Mouse (Mus musculus) hindbrain, postnatal 0 days (tissue): ENCODE results near the gene Hoxc12. TPM values are rescaled to one million over a fixed set of nuclear protein-coding genes. Genes with fewer than 3 reads are reported as not detected.

Experiments used
- ATAC-seq: fragments of 200-750 bp; cut with Nextera tagmentation; 2 replicates; pipeline ENCODE4 v1.8.0; 2017; ENCODE audit warnings: mild to moderate bottlenecking, moderate TSS enrichment, moderate library complexity
- DNase-seq: peaks from one replicate; pipeline ENCODE4 v3.0.0-alpha.2; 2015; ENCODE audit warnings: low spot score
- H3K27ac ChIP-seq: fragments of 300-500 bp; sonication (generic); 2 replicates; pipeline ENCODE4 v1.5.1; 2014; ENCODE audit warnings: mild to moderate bottlenecking
- H3K27me3 ChIP-seq: fragments of 300-500 bp; sonication (generic); 2 replicates; pipeline ENCODE4 v1.6.1; 2014; ENCODE audit warnings: low read length, mixed read lengths; ENCODE audit not compliant: insufficient read depth
- H3K36me3 ChIP-seq: fragments of 300-500 bp; sonication (generic); 2 replicates; pipeline ENCODE4 v1.6.1; 2014; ENCODE audit warnings: low read length, mixed read lengths; ENCODE audit not compliant: insufficient read depth
- H3K4me1 ChIP-seq: fragments of 300-500 bp; sonication (generic); 2 replicates; pipeline ENCODE4 v1.6.1; 2014; ENCODE audit warnings: antibody characterized with exemption, low read length, mixed read lengths; ENCODE audit not compliant: insufficient read depth
- H3K4me2 ChIP-seq: fragments of 300-500 bp; sonication (generic); 2 replicates; pipeline ENCODE4 v1.6.1; 2014; ENCODE audit warnings: low read depth, mild to moderate bottlenecking, low read length, moderate library complexity, mixed read lengths
- H3K4me3 ChIP-seq: fragments of 300-500 bp; sonication (generic); 2 replicates; pipeline ENCODE4 v1.5.1; 2014; ENCODE audit warnings: low read length
- H3K9ac ChIP-seq: fragments of 300-500 bp; sonication (generic); replicated peaks from 2 replicates; pipeline ENCODE4 v1.6.1; 2014; ENCODE audit warnings: mild to moderate bottlenecking, low read length, moderate library complexity, mixed read lengths
- H3K9me3 ChIP-seq: fragments of 300-500 bp; sonication (generic); 2 replicates; pipeline ENCODE4 v1.6.1; 2016; ENCODE audit warnings: low read length, mixed read lengths
- CTCF ChIP-seq: IDR thresholded peaks from 2 replicates; pipeline ENCODE4 v1.5.1; 2016; ENCODE audit warnings: antibody characterized with exemption, control low read depth, low read depth
- WGBS: fragments of 180-500 bp; shearing (Covaris S2); extraction: QIAGEN DNeasy Blood & Tissue Kit; methylation state at CpG from one replicate; pipeline ENCODE4 v1.1.7; 2014; 5-methylcytosine and 5-hydroxymethylcytosine counted together
- polyA plus RNA-seq: library from polyadenylated mRNA; unstranded; fragments of >200 nt; fragmentation: Nextera tagmentation; extraction: Ambion mirVana; gene quantifications from 2 replicates; pipeline ENCODE4 v1.2.1, GENCODE M21; 2015
- total RNA-seq: library from RNA; depleted of rRNA; stranded (reverse); fragments of >200 nt; gene quantifications from 2 replicates; pipeline ENCODE4 v1.2.3, GENCODE M21; 2014

Gene Hoxc12
- total and polyA plus RNA-seq, 2 experiments from 2014 or later = not detected

- Histone ChIP-seq H3K9ac (no peak overlapping the region), H3K4me2 (no peak overlapping the region), H3K27me3 (peaks cover 97% of the 10 kb centered on the region), H3K4me1 (no peaks in the 10 kb centered on the region), H3K27ac (no peak overlapping the region), H3K4me3 (no peak overlapping the region), H3K36me3 (no peaks in the 10 kb centered on the region), H3K9me3 (no peaks in the 10 kb centered on the region)
- DNase-seq = no peak
- no peak for TF ChIP-seq CTCF
- no peak for ATAC-seq
- WGBS = 2% methylated on average over 12 of the region's 12 CpGs
These were observed 20.3 kb downstream of the Hoxc12 start for GRCm38 (mm10) chr15:102956906-102957305.

GRCm38 (mm10) chr15:102959663-102960191, 23.2 kb downstream of the Hoxc12 start:
- no peaks in the 10 kb centered on the region for H3K9me3 ChIP-seq
- H3K27ac ChIP-seq = no peak overlapping the region
- H3K27me3 ChIP-seq = peaks cover 95% of the 10 kb centered on the region
- 2% methylated on average over 13 of the region's 13 CpGs for WGBS
- no peaks in the 10 kb centered on the region for H3K4me1 ChIP-seq
- H3K9ac ChIP-seq = no peak overlapping the region
- ATAC-seq = no peak
- DNase-seq = no peak
- H3K4me3 ChIP-seq = no peak overlapping the region
- no peaks in the 10 kb centered on the region for H3K36me3 ChIP-seq
- no peak for TF ChIP-seq CTCF
- no peak overlapping the region for H3K4me2 ChIP-seq

GRCm38 (mm10) chr15:102961728-102962127, 25.2 kb downstream of the Hoxc12 start:
- Histone ChIP-seq H3K27ac (no peak overlapping the region), H3K9me3 (no peaks in the 10 kb centered on the region), H3K4me3 (no peak overlapping the region), H3K9ac (no peak overlapping the region), H3K4me2 (no peak overlapping the region), H3K27me3 (peaks cover 95% of the 10 kb centered on the region), H3K36me3 (no peaks in the 10 kb centered on the region), H3K4me1 (no peaks in the 10 kb centered on the region)
- DNase-seq = no peak
- no peak for ATAC-seq
- 5% methylated on average over 6 of the region's 6 CpGs for WGBS
- TF ChIP-seq CTCF = no peak

- Histone ChIP-seq H3K27ac (no peak overlapping the region), H3K27me3 (peaks cover 95% of the 10 kb centered on the region), H3K4me3 (no peak overlapping the region), H3K4me1 (no peaks in the 10 kb centered on the region), H3K9ac (no peak overlapping the region), H3K36me3 (no peaks in the 10 kb centered on the region), H3K9me3 (no peaks in the 10 kb centered on the region), H3K4me2 (no peak overlapping the region)
- TF ChIP-seq CTCF = no peak
- ATAC-seq (no peak), DNase-seq (no peak)
- 4% methylated on average over 13 of the region's 13 CpGs for WGBS
These were observed 25.9 kb downstream of the Hoxc12 start for GRCm38 (mm10) chr15:102962492-102962891.

- Histone ChIP-seq H3K9ac (no peak overlapping the region), H3K9me3 (no peaks in the 10 kb centered on the region), H3K27me3 (peaks cover 93% of the 10 kb centered on the region), H3K4me1 (no peaks in the 10 kb centered on the region), H3K27ac (no peak overlapping the region), H3K4me2 (no peak overlapping the region), H3K36me3 (no peaks in the 10 kb centered on the region), H3K4me3 (no peak overlapping the region)
- TF ChIP-seq CTCF = no peak
- DNase-seq (no peak), ATAC-seq (no peak)
- 3% methylated on average over 8 of the region's 8 CpGs for WGBS
These were observed 26.7 kb downstream of the Hoxc12 start for GRCm38 (mm10) chr15:102963259-102963658.

- DNase-seq (no peak), ATAC-seq (no peak)
- TF ChIP-seq CTCF = no peak
- no peak overlapping the region for H3K4me2 ChIP-seq
- H3K36me3 ChIP-seq = no peaks in the 10 kb centered on the region
- 2% methylated on average over 28 of the region's 28 CpGs for WGBS
- no peak overlapping the region for H3K9ac ChIP-seq
- no peaks in the 10 kb centered on the region for H3K9me3 ChIP-seq
- no peak overlapping the region for H3K27ac ChIP-seq
- no peaks in the 10 kb centered on the region for H3K4me1 ChIP-seq
- no peak overlapping the region for H3K4me3 ChIP-seq
- H3K27me3 ChIP-seq = peaks cover 93% of the 10 kb centered on the region
These were observed 27.4 kb downstream of the Hoxc12 start for GRCm38 (mm10) chr15:102963671-102964640.
